Mouse (Mus musculus): ENCODE measurements around the gene Prps2.
A peak's percentile ranks its signal among the peaks of the same experiment; 100 is the strongest.
"Not testable (repeated sequence)": the region's sequence is repeated elsewhere in the genome, so short reads cannot be mapped to it uniquely, and the experiment has no call there.

Gene Prps2

DNA sequence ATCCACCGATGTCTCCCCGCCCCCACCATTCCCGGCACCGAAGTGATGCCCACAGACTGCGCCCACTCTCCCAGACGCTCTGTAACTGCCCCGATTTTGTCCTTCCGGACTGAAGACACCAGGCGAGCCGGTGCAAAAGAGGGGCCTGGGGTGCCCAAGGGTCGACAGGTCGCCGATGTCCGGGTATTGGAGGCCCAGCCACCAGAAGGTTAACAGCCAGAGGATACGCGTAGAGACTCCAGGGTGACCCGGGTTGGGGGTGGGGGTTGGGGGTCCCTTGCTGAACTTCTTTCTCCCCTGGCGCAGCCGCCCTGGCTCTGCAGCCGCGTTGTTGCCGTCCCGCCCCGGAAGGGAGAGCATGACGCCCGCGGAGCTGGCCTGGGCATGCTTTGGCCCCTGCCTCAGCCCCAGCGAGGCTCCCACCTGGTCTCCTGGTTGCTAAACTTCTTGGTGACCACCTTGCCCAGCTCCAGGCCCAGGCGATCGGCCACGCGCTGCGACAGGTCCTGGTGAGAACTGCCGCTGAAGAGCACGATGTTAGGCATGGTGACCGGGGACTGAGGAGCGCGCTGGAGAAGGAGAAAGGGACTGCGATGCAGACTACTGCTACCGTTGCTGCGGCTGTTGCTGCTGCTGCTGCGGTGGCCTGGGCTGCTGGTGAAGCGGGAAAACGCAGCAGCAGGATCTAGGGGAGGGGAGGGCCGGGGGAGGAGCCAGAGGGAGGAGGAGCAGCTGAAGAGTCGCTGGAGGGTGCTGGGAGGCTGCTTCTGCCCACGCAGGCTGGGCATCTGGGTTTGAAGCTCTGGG lies at the start of gene Prps2:
Gene Prps2 (minus strand): TSS at position 703 of the 807 bp plus-strand sequence.
- peak; percentile 32 to 39 for DNase-seq

DNA sequence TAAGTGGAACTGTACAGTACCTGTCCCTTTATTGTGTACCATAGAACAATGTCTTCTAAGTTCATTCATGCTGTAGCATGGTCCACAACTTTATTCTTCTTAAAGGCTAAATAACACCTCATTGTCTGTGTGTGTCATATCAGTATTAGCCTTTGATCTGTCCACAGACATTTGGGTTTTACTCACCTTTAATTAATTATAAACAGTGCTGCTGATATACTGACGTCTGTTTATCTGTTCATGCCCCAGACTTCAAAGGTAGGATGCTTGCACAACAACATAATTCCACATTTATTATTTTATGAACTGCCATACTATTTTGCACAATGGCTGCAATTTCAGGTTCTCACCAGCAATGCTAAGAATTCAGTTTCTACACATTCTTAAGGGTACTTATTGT lies 35.1 kb upstream of the Prps2 start:
- no peak for DNase-seq

DNA sequence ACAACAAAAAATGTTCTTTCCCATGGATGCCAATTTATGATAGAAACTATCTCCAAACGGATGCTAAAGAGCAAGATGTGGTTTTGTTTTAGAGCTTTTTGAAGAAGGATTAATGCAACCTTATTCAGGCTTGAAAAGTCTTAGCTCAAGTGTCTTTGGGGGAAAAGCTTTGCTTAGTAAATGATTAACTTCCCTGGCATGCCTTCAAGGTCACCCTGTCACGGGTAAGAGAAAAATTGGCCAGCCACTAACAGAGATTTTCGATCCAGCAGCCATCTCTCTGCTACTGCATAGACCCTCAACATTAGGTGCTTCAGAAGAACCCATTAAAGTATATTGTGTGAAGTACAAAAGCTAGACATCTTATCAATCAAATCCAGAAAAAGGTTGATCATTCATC lies 12.4 kb upstream of the Prps2 start:
- no peak for DNase-seq

GRCm38 (mm10) chrX:167386647-167387046 lies 4.1 kb upstream of the Prps2 start:
- no peak for DNase-seq

- DNase-seq: peak in 1 of 2 experiments; percentile 41
Measured at GRCm38 (mm10) chrX:167382854-167383186, 271 bp upstream of the Prps2 start.

DNA sequence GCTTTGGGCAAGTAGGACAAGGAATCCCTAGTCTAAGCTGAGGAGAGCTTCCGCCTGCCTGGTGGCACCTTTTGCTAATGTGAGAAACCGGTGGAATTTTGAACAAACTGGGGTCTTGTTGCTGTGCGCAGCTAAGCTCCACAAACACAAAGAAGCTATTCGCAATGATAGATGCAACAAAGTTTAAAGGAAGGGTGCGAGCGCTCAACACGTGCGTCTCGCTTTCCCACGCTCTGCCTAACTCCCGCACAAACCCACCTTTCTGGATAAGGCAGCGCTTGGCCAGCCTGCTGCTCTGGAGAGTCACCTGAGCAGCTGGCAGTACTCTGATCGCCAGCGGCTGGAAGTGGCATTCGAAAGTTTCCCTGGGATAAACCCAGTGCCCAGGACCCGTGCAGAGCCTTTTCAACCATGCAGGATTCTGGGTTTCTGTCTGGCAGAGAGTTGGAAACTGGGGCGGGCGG lies 934 bp downstream of the Prps2 start:
- no peak for DNase-seq

DNA sequence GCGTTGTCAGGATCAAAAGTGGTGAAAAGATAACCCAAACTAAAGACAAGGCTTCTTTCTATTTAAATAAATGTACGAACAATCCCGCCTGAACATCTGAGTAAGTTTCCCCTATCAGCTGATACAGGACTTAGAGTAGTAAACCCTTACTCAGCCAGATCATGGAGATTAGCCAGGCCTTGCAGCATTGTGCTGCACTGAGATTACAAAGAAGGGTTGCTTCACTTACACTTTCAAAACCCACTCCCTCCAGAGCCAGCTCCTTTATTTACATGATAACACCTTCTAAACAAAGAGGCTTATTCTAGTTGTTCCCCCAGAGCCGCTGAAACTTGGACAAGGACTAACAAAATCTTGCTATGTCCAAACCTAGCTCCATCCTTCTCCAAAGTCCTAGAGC lies 2.5 kb downstream of the Prps2 start:
- DNase-seq: no peak

GRCm38 (mm10) chrX:167361231-167361630 lies 21.3 kb downstream of the Prps2 start:
- not testable (repeated sequence) for DNase-seq

DNA sequence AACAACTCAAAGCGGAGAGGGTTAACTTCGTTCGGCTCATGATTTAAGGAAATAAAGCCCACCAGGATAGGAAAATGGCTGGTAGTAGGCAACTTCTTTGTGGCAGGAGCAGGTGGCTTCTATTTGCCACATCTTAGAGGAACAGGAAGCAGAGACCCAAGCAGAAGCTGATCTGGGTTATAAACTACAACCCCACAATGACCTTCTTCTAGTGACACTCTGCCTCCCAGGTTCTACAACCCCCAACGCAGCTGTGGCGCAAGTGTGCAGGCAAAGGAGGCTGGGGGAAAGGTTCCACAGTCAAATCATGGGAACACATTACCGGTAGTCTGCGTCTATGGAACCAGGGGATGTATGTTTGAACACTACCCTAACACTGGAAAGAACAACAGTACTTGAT lies 22.8 kb downstream of the Prps2 start:
- DNase-seq: no peak

GRCm38 (mm10) chrX:167357415-167357814 lies 25.1 kb downstream of the Prps2 start:
- no peak for DNase-seq

DNA sequence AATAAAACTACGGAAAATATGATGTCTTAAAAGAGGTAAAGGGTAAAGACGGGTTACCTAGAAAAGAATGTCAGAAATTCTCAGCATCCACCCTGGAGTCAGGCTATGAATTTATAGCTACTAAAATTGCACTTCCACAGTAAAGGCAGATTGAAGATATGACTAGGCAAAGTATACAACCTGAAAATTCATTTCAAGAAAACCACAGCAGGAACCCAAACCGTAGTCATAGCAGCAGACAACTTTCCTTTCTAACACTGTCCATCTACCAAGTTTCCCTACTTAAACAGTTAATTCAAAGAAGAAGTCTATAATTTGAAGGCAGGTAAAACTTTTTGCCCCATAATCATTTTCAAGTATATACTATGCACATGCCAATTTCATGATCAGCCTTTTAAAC lies 26.6 kb downstream of the Prps2 start:
- no peak for DNase-seq

- DNase-seq: no peak
Measured at GRCm38 (mm10) chrX:167353617-167354016, 28.9 kb downstream of the Prps2 start.

- DNase-seq: no peak
Measured at GRCm38 (mm10) chrX:167346440-167346839, 36.1 kb downstream of the Prps2 start.

DNA sequence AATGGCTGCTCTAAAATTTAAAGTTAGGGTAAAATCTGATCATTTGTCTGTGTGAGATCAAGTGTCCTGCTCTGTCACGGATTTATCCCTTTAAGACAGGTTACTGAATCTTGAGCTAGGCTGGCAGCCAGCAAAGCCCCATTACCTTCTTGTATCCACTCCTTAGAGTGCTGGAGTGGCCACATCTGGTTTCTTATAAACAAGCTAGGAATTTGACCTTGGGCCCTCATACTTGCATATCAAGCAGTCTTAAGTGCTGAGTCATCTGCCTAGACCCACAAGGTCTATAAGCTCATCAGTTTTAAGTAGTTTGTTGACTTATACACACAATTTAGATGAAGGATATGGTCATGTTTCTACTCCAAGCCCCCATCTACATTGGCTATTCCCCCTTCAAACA lies 38.2 kb downstream of the Prps2 start:
- no peak for DNase-seq

DNA sequence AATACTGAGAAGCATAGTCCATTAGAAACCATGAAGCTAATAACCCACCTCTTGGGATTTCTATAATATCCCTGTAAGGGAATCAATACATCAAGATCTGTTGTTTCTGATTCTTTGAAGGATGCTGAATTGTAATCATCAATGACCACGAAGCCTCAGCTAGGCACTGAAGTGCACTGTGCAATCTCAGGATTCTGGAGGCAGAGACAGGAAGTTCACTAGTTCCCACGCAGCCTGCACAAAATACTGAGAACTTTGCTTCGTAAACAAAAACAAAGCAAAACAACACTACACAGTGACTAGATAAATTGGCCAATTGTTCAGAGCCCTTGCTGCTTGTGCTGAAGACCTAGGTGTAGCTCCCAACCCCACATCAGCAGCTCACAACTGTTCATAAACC lies 40.7 kb downstream of the Prps2 start:
- DNase-seq: no peak

DNA sequence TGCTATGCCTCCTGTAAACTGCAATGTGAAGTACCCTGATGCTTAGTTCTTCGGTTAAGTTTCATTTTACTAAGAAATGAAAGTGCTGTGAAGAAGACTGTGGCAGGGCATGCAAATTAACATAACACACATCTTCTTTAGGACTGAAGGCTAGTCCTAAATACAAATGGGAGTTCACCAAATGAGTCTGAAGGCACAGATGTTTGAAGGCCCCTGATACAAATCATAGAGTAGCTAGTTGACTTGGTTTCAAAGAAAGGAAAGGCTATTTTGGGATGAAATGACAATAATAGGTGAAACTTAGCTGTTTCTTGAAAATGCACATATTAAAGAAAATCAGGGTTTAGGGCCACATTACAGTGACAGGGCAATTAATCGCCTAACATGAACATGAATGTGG lies 42.4 kb downstream of the Prps2 start:
- DNase-seq: no peak

GRCm38 (mm10) chrX:167337990-167338389 lies 44.6 kb downstream of the Prps2 start:
- no peak for DNase-seq

DNA sequence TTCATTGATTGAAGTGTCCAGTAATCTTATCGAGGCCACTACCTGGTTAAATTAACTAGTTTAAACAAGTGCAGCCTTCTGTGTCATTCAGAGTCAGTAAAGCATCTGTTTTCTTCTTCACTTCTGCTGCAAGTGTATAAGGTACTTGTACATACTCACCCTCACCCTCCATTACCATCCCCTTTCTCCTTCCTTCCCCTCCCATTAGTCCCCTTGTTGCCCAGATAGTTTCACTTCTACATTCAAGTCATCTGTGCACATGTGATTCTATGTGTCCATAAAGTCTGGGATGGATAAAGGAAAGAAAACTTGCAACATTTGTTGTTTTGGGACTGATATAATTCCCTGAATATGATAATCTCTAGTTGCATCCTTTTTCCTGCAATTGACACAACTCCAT lies 48.0 kb downstream of the Prps2 start:
- no peak for DNase-seq

DNA sequence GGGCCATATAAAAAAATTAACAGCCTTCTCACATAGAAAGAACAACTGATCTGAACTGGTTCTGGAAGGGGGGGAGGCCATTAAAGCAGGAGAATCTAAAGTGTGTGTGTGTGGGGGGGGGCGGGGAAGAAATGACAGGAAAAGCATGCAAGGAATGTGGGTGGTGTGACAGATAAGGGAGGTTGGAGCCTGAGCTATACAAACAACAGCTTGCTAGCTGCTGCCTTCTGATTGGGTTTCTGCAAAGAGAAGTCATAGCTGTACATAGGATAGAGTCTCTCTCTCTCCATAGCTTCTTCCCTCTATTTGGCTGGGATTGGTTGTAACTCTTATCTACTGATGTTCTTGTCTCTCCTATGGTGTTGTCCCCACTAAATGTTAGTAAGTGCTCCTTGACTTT lies 49.9 kb downstream of the Prps2 start:
- no peak for DNase-seq

GRCm38 (mm10) chrX:167330993-167331392 lies 51.6 kb downstream of the Prps2 start:
- no peak for DNase-seq

DNA sequence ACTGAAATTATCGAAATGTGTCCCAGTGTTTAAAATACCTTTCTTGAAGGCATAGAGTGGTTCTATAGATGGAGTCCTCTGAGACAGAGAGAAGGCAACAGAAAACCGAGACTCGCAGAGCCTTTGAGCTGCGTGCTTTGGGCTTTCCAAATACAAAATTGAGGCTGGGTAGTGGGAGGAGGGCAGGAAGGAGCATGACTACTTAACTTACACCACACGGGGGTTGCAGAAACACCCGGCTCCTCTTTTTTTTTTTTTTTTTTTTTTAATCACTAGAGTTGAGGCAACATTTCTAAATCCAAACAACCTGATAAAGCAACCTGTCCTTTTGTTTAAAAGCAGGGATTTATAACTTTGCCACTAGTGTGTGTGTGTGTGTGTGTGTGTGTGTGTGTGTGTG lies 52.1 kb downstream of the Prps2 start, which contains the start of gene Tlr7:
Gene Tlr7 (minus strand): TSS at position 160 of the 400 bp plus-strand sequence.
- DNase-seq: no peak

- DNase-seq: no peak
Measured at GRCm38 (mm10) chrX:167329620-167330019, 52.9 kb downstream of the Prps2 start.

DNA sequence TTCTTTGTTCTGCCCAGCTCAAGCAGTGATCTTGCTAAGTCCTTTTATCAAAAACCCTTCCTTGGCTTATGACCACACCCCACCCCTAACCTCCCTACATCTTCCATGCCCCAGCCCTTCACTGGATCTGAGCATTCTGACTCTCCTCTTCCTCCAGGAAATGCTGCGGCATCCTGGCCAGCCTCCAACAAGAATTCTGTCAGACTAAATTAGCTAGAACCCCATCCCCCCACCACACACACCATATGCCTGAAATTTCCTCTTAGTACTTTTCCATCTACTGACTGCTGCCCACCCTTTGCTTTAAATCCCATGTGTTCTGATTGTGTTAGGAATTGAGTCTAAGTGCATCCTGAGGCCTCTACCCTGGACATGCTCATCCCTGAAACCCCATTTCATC lies 53.5 kb downstream of the Prps2 start:
- DNase-seq: no peak

DNA sequence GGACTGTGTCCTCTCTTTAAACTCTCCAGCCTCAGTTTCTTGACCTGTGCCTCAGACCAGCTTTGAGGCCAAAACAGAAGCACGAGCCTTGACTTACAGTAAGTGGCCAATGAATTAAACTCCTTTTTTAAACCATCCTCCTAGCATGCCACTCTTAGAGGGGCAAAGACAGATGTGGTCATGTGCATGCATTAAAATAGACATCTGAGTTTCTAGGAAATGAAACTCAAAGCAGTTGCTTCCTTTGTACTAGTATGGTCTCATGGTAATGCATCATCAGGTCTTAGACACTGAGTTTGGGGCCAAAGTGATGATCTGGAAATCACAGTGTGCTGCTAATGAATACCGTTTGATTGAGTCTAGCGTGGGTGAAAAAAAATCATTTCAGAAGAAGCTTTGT lies 54.0 kb downstream of the Prps2 start:
- no peak for DNase-seq

DNA sequence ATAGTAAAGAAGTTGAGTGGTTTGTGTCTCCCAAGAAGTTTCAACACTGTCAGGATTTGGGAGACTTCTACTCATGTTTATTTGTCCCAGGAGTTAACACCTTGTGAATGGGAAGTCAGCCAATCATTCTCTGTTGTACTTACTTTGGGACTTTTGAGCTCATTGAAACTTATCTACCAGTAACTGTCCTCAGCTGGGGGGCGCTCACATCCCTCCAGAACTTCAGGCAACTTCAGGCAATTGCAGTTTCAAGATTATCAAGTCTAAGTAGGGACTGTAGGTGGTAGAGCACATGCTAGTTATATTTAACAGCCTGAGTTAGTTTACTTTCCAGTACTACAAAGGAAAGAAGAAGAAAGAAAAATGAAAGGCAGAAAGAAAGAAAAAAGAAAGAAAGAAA lies 58.8 kb downstream of the Prps2 start:
- no peak for DNase-seq
